ENCODE assay signal across 18 mouse cellular contexts in genomic region chr13:103319317-103319716, GRCm38 (mm10). TPM values are rescaled to one million over a fixed set of nuclear protein-coding genes. Genes with fewer than 3 reads are reported as not detected.
DNase-seq lines count a peak whose midpoint lies in the region; ATAC-seq and TF ChIP-seq lines count a peak whose summit lies in the region.
"Had no signal": no experiment of that assay in that cellular context is flagged by ENCODE, and none has a peak within 500 bp of the region (broad histone marks: within the 10 kb centered on the region; RNA-seq: fewer than 3 reads in every experiment).

No protein-coding gene starts in this region.

- no peak overlapping the region for H3K9ac ChIP-seq in embryonic facial prominence, embryonic 11.5 days (replicated peaks; ENCODE audit: low read length)
- H3K9ac ChIP-seq in hindbrain, postnatal 0 days (replicated peaks; ENCODE audit: low read length), result no peak overlapping the region
- no peak overlapping the region for H3K9ac ChIP-seq in hindbrain, embryonic 13.5 days
- no peak overlapping the region for H3K9ac ChIP-seq in midbrain, embryonic 11.5 days (ENCODE audit: low read length)
- H3K9ac ChIP-seq in midbrain, embryonic 13.5 days (replicated peaks), result no peak overlapping the region
- H3K9ac ChIP-seq: embryonic facial prominence, embryonic 15.5 days; heart, embryonic 12.5 days had no signal

- H3K4me3 ChIP-seq in embryonic facial prominence, embryonic 11.5 days (ENCODE audit: low read depth, low read length), result no peak overlapping the region
- H3K4me3 ChIP-seq in embryonic facial prominence, embryonic 10.5 days, result no peak overlapping the region
- H3K4me3 ChIP-seq in hindbrain, postnatal 0 days (ENCODE audit: low read length), result no peak overlapping the region
- no peak overlapping the region for H3K4me3 ChIP-seq in hindbrain, embryonic 13.5 days
- no peak overlapping the region for H3K4me3 ChIP-seq in midbrain, embryonic 11.5 days (ENCODE audit: low read depth, low read length)
- H3K4me3 ChIP-seq in midbrain, embryonic 13.5 days (replicated peaks), result no peak overlapping the region
- H3K4me3 ChIP-seq: embryonic facial prominence, embryonic 15.5 days; erythroblast, embryonic 14.5 days; heart, embryonic 12.5 days; hindbrain, embryonic 10.5 days had no signal

- no peak for DNase-seq in embryonic facial prominence, embryonic 11.5 days (ENCODE audit: low spot score)
- DNase-seq in embryonic facial prominence, embryonic 10.5 days (ENCODE audit: low spot score), result no peak
- no peak for DNase-seq in hindbrain, postnatal 0 days (ENCODE audit: low spot score)
- DNase-seq in midbrain, embryonic 11.5 days (ENCODE audit: low spot score, missing footprints), result no peak
- peak; percentile 32 for DNase-seq in 416B (ENCODE audit: low read depth)
- DNase-seq: adrenal gland, adult 2 months; adrenal gland, postnatal 25 days; cerebellum, adult 18-20 months; cerebellum, adult 9-11 months; cerebellum, postnatal 36 days; gastrocnemius, postnatal 10 days had no signal

- no peak for TF ChIP-seq CTCF in hindbrain, postnatal 0 days (IDR thresholded peaks at IDR 0.05; ENCODE audit: low read depth)

- no peaks in the 10 kb centered on the region for H3K4me1 ChIP-seq in embryonic facial prominence, embryonic 11.5 days (ENCODE audit: control insufficient read depth, insufficient read depth, low read length)
- H3K4me1 ChIP-seq in embryonic facial prominence, embryonic 10.5 days, result peaks cover 11% of the 10 kb centered on the region
- no peaks in the 10 kb centered on the region for H3K4me1 ChIP-seq in hindbrain, postnatal 0 days (ENCODE audit: insufficient read depth, low read length)
- H3K4me1 ChIP-seq in hindbrain, embryonic 13.5 days (replicated peaks), result peaks cover 22% of the 10 kb centered on the region
- H3K4me1 ChIP-seq in midbrain, embryonic 11.5 days (ENCODE audit: control insufficient read depth, insufficient read depth, low read length), result peaks cover 5% of the 10 kb centered on the region; the same call in 1 of the 2 replicates
- H3K4me1 ChIP-seq in midbrain, embryonic 13.5 days (replicated peaks), result peaks cover 13% of the 10 kb centered on the region; the same call in 1 of the 2 replicates

- H3K27me3 ChIP-seq in embryonic facial prominence, embryonic 11.5 days (ENCODE audit: control insufficient read depth, insufficient read depth, low read length), result no peaks in the 10 kb centered on the region
- H3K27me3 ChIP-seq in embryonic facial prominence, embryonic 10.5 days (replicated peaks; ENCODE audit: low read depth, poor library complexity, severe bottlenecking), result no peaks in the 10 kb centered on the region
- H3K27me3 ChIP-seq in hindbrain, postnatal 0 days (ENCODE audit: insufficient read depth, low read length), result no peaks in the 10 kb centered on the region
- H3K27me3 ChIP-seq in hindbrain, embryonic 13.5 days, result no peaks in the 10 kb centered on the region
- no peaks in the 10 kb centered on the region for H3K27me3 ChIP-seq in midbrain, embryonic 11.5 days (ENCODE audit: control insufficient read depth, insufficient read depth, low read length)
- peaks cover 2% of the 10 kb centered on the region; the same call in 1 of the 2 replicates for H3K27me3 ChIP-seq in midbrain, embryonic 13.5 days
- H3K27me3 ChIP-seq: embryonic facial prominence, embryonic 15.5 days; heart, embryonic 12.5 days had no signal

- no peaks in the 10 kb centered on the region for H3K36me3 ChIP-seq in embryonic facial prominence, embryonic 11.5 days (replicated peaks; ENCODE audit: control insufficient read depth, insufficient read depth, low read depth, low read length)
- no peaks in the 10 kb centered on the region for H3K36me3 ChIP-seq in embryonic facial prominence, embryonic 10.5 days (replicated peaks)
- no peaks in the 10 kb centered on the region for H3K36me3 ChIP-seq in hindbrain, postnatal 0 days (ENCODE audit: insufficient read depth, low read length)
- no peaks in the 10 kb centered on the region for H3K36me3 ChIP-seq in hindbrain, embryonic 13.5 days
- H3K36me3 ChIP-seq in midbrain, embryonic 11.5 days (ENCODE audit: control insufficient read depth, insufficient read depth, low read length), result no peaks in the 10 kb centered on the region
- no peaks in the 10 kb centered on the region for H3K36me3 ChIP-seq in midbrain, embryonic 13.5 days
- H3K36me3 ChIP-seq: embryonic facial prominence, embryonic 15.5 days; heart, embryonic 12.5 days; hindbrain, embryonic 10.5 days had no signal

- H3K4me2 ChIP-seq in embryonic facial prominence, embryonic 11.5 days (ENCODE audit: low read depth, low read length), result no peak overlapping the region
- no peak overlapping the region for H3K4me2 ChIP-seq in hindbrain, postnatal 0 days (ENCODE audit: low read depth, low read length)
- H3K4me2 ChIP-seq in hindbrain, embryonic 13.5 days, result no peak overlapping the region
- H3K4me2 ChIP-seq in midbrain, embryonic 11.5 days, result no peak overlapping the region
- no peak overlapping the region for H3K4me2 ChIP-seq in midbrain, embryonic 13.5 days (replicated peaks)
- H3K4me2 ChIP-seq: embryonic facial prominence, embryonic 15.5 days; heart, embryonic 12.5 days had no signal

- ATAC-seq in embryonic facial prominence, embryonic 11.5 days (replicated peaks; ENCODE audit: insufficient number of reproducible peaks, low FRiP score, low TSS enrichment, low read depth), result 0 out of 2 replicates have a peak, but pooled peaks have one; percentile 9
- ATAC-seq in hindbrain, postnatal 0 days, result peak; percentile 36; the same call in 1 of the 2 replicates
- no peak for ATAC-seq in hindbrain, embryonic 13.5 days (ENCODE audit: low FRiP score)
- ATAC-seq in midbrain, embryonic 11.5 days (ENCODE audit: low FRiP score), result 0 out of 2 replicates have a peak, but pooled peaks have one; percentile 26
- ATAC-seq in midbrain, embryonic 13.5 days, result no peak
- ATAC-seq: forebrain, embryonic 16.5 days had no signal

- no peaks in the 10 kb centered on the region for H3K9me3 ChIP-seq in embryonic facial prominence, embryonic 11.5 days (replicated peaks; ENCODE audit: control insufficient read depth, low read length)
- H3K9me3 ChIP-seq in embryonic facial prominence, embryonic 10.5 days, result peaks cover 8% of the 10 kb centered on the region; the same call in 1 of the 2 replicates
- no peaks in the 10 kb centered on the region for H3K9me3 ChIP-seq in hindbrain, postnatal 0 days (ENCODE audit: low read length)
- no peaks in the 10 kb centered on the region for H3K9me3 ChIP-seq in hindbrain, embryonic 13.5 days
- H3K9me3 ChIP-seq in midbrain, embryonic 11.5 days (ENCODE audit: control insufficient read depth, low read length), result no peaks in the 10 kb centered on the region
- no peaks in the 10 kb centered on the region for H3K9me3 ChIP-seq in midbrain, embryonic 13.5 days
- H3K9me3 ChIP-seq: embryonic facial prominence, embryonic 15.5 days had no signal

- 30% methylated on average over 3 of the region's 3 CpGs for WGBS in embryonic facial prominence, embryonic 11.5 days
- 29% methylated on average over 3 of the region's 3 CpGs for WGBS in embryonic facial prominence, embryonic 10.5 days
- 4% methylated on average over 3 of the region's 3 CpGs for WGBS in hindbrain, postnatal 0 days
- 20% methylated on average over 2 of the region's 3 CpGs for WGBS in hindbrain, embryonic 13.5 days
- 9% methylated on average over 2 of the region's 3 CpGs for WGBS in midbrain, embryonic 11.5 days
- WGBS in midbrain, embryonic 13.5 days, result 0% methylated on average over 2 of the region's 3 CpGs

- no peak overlapping the region for H3K27ac ChIP-seq in embryonic facial prominence, embryonic 11.5 days (replicated peaks; ENCODE audit: low read depth, low read length)
- H3K27ac ChIP-seq in embryonic facial prominence, embryonic 10.5 days (replicated peaks), result no peak overlapping the region
- no peak overlapping the region for H3K27ac ChIP-seq in hindbrain, postnatal 0 days
- no peak overlapping the region for H3K27ac ChIP-seq in hindbrain, embryonic 13.5 days
- H3K27ac ChIP-seq in midbrain, embryonic 11.5 days (ENCODE audit: low read depth, low read length), result no peak overlapping the region
- H3K27ac ChIP-seq in midbrain, embryonic 13.5 days, result no peak overlapping the region
- H3K27ac ChIP-seq: embryonic facial prominence, embryonic 15.5 days; hindbrain, embryonic 10.5 days had no signal

RNA-seq across cellular contexts. Expression of gene Mast4, which starts 15.0 kb away (rescaled TPM):
- polyA plus RNA-seq in embryonic facial prominence, embryonic 11.5 days (2014; fragmentation: Nextera tagmentation; extraction: Ambion mirVana), result 17.1 and 21.5 TPM in 2 replicates
- polyA plus RNA-seq in embryonic facial prominence, embryonic 10.5 days (2016; fragmentation: Nextera tagmentation; extraction: Ambion mirVana), result 21.3 and 23.0 TPM in 2 replicates
- total RNA-seq in hindbrain, postnatal 0 days (2014; rRNA removed), result 31.7 and 58.1 TPM in 2 replicates
- polyA plus RNA-seq in hindbrain, postnatal 0 days (2015; fragmentation: Nextera tagmentation; extraction: Ambion mirVana), result 17.9 and 23.5 TPM in 2 replicates
- polyA plus RNA-seq in hindbrain, embryonic 13.5 days (2015; fragmentation: Nextera tagmentation; extraction: Ambion mirVana), result 29.7 and 38.2 TPM in 2 replicates
- polyA plus RNA-seq in midbrain, embryonic 11.5 days (2014; fragmentation: Nextera tagmentation; extraction: Ambion mirVana), result 18.8 and 20.4 TPM in 2 replicates
- 31.4 and 33.4 TPM in 2 replicates for polyA plus RNA-seq in midbrain, embryonic 13.5 days (2015; fragmentation: Nextera tagmentation; extraction: Ambion mirVana)

Comparison
In these comparisons a context has a peak if more than half of its experiments do, and no peak if none do; other contexts are left out.
1. ATAC-seq: peak in embryonic facial prominence, embryonic 11.5 days (single experiment), hindbrain, postnatal 0 days (single experiment) and midbrain, embryonic 11.5 days (single experiment); none in hindbrain, embryonic 13.5 days (single experiment) and midbrain, embryonic 13.5 days (single experiment).